Mouse (Mus musculus) cerebellum, adult 2 months (tissue): ENCODE data around the gene Aurkb.

Experiments used
- CTCF ChIP-seq: fragments of 200-500 bp; IDR thresholded peaks from 2 replicates; pipeline ENCODE4 v1.5.1; 2011; ENCODE audit warnings: low read depth, mild to moderate bottlenecking, control low read depth, low read length, moderate library complexity, borderline replicate concordance; ENCODE audit not compliant: insufficient read depth
- POLR2A ChIP-seq: fragments of 200-500 bp; IDR thresholded peaks from 2 replicates; pipeline ENCODE4 v1.6.1; 2011; ENCODE audit warnings: low read length, control low read depth, borderline replicate concordance; ENCODE audit not compliant: insufficient read depth

DNA sequence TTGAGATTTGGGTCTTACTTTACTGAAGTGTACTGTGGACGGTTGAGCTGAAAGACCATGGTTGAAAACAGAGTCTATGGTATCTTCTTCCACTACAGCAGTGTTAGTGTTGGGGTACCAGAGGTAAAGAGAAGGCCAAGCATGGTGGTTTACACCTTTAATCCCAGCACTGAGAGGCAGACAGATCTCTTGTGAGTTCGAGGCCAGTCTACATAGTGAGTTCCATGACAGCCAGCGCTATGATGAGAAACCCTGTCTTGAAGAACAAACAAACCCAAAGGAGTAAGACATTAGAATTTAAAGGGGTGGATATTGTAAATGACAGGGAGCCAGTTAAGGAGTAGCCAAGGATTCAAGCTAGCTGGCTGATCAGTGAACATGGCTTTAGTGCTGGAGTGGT lies 28.7 kb upstream of the Aurkb start:
- TF ChIP-seq POLR2A, result no peak
- no peak for TF ChIP-seq CTCF
